Mouse (Mus musculus): ENCODE results near the gene Lhx8.

DNA sequence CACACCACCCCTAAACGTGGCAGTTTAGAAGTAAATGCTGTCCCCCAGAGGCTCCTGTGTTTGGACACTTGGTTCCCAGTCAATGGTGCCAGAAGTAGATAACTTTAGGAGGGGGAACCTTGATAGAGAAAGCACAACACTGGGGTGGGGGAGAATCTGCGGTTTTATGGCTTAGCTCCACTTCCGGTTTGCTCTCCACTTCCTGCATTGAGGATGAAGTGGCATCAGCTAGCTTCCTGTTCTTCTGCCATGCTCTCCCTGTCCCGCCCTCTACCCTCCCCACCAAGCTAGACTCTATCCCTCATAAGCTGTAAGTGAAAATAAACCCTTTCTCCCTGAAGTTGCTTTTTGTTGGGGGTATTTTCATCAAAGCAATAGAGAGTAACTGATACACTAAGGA is 29.4 kb downstream of the Lhx8 start:
- TF ChIP-seq CTCF (IDR thresholded peaks at IDR 0.05; ENCODE audit: low read depth): no peak
- no peak for TF ChIP-seq EP300 (IDR thresholded peaks at IDR 0.05; ENCODE audit: low read depth)

All from liver, postnatal 0 days (tissue).